Mouse (Mus musculus) layer of hippocampus, adult 2 months (tissue): ENCODE measurements around the gene Tlr5. TPM values are rescaled to one million over a fixed set of nuclear protein-coding genes. Genes with fewer than 3 reads are reported as not detected.

ENCODE experiments used
- DNase-seq, 2 experiments: peaks; one replicate each; pipeline ENCODE4 v3.0.0; 2022; ENCODE audit warnings: low spot score in 2 of 2
- H3K27ac ChIP-seq: fragments of 200-600 bp; 2 replicates; pipeline ENCODE4 v1.8.1; 2022
- H3K4me3 ChIP-seq: fragments of 200-600 bp; 2 replicates; pipeline ENCODE4 v1.8.1; 2022; ENCODE audit warnings: mild to moderate bottlenecking
- CTCF ChIP-seq: fragments of 200-600 bp; conservative IDR thresholded peaks from 2 replicates; pipeline ENCODE4 v1.8.1; 2022; ENCODE audit warnings: antibody characterized with exemption, mild to moderate bottlenecking, moderate library complexity
- total RNA-seq, 2 experiments: library from RNA; stranded (reverse); gene quantifications; 2 replicates each; pipeline ENCODE4 v1.2.3; 2021

Tlr5 gene
- total RNA-seq, 2 experiments from 2014 or later: 0.22 to 0.44 TPM

GRCm38 (mm10) chr1:182957001-182957757 lies 2.6 kb downstream of the Tlr5 start:
- no peak for DNase-seq
- no peak overlapping the region for H3K4me3 ChIP-seq
- H3K27ac ChIP-seq: no peak overlapping the region
- TF ChIP-seq CTCF: no peak

DNA sequence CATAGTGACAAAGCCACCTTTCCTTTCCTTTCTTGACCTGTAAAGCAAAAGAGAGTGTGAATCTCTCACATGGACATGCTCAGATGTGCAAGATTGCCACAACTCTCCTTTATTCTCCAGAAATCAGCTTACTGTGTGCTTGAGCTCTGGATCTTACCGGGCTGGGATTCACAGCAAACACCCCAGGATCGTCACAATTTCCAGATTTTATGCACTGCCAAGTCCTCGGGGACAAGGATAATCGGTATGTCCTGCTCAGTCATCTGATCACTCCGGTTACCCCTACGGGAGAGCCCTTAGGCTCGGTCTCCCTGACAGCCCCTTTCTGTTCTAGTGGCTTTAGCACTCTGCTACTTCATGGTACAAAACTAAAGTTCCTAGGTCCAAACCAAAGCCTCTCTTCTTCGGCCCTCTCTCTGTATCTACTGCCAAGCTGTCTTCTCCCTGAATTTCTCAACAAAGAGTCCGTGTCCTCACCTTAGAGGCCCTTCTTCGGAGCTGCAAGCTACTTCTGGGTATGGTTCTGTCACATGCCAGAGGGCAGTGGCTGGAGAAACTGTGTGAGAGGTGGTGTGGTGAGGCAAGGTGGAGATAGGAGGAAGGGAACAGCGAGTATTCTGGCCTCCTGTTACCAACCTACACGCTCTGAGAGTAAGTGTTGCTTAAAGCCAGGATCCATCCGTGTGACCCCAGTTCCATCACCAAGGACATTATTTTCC lies 3.4 kb downstream of the Tlr5 start:
- Histone ChIP-seq H3K27ac (no peak overlapping the region), H3K4me3 (no peak overlapping the region)
- no peak for TF ChIP-seq CTCF
- no peak for DNase-seq

GRCm38 (mm10) chr1:182958824-182959223 lies 4.2 kb downstream of the Tlr5 start:
- DNase-seq: no peak

GRCm38 (mm10) chr1:182959251-182959691 lies 4.7 kb downstream of the Tlr5 start:
- peak in 1 of 2 experiments; percentile 17 for DNase-seq
- Histone ChIP-seq H3K27ac (peak overlapping the region; percentile 84; the same call in 1 of the 2 replicates), H3K4me3 (peak overlapping the region; percentile 60)
- TF ChIP-seq CTCF: no peak

More at GRCm38 (mm10) chr1:182958824-182959223, 4.2 kb downstream of the Tlr5 start:
- H3K27ac ChIP-seq: no peak overlapping the region
- H3K4me3 ChIP-seq: no peak overlapping the region; the same call in 1 of the 2 replicates
- TF ChIP-seq CTCF: no peak

GRCm38 (mm10) chr1:182959811-182960455 lies 5.3 kb downstream of the Tlr5 start:
- peak overlapping the region; percentile 60 for H3K4me3 ChIP-seq
- TF ChIP-seq CTCF: peak; percentile 99
- H3K27ac ChIP-seq: peak overlapping the region; percentile 84

DNA sequence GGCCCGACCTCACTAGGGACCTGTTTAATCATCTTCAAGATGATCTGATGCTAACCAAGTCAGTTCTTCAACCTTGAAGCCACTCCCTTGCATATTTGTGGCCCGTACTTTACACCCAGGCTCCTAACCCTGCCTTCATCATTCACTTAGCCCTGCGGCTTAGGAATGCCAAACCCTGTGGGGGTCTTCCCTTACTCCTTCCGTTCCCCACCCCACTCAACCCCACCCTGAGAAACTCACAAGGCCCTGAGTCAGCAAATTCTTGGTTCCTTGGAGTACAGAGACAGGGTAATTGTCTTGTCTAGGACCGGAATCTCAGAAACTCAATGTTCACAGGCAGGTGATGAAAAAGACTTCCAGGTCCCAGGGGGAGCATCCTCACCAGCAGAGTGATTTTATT lies 6.5 kb downstream of the Tlr5 start:
- H3K4me3 ChIP-seq: no peak overlapping the region
- no peak overlapping the region for H3K27ac ChIP-seq
- no peak for TF ChIP-seq CTCF
- no peak for DNase-seq

More at GRCm38 (mm10) chr1:182959811-182960455, 5.3 kb downstream of the Tlr5 start:
- peak; percentile 83 to 89 for DNase-seq

DNA sequence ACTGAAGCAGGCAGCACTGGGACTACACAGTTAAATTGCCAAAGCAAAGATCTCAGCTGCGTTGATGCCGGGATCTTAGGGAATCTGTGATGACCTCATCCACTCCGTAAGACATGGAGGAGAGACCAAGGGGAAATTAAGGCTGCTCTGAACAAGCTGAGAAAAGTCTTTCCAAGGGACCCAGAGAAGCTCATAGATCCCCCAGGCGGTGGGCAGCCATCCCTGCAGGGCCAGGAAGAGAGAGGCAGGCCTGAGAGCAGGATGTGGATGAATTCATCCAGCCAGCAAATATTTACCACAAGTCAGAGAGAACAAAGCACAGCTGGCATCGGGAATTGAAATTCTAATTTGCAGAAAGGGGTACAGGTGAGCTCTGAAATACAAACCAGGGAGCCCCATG lies 8.7 kb downstream of the Tlr5 start:
- H3K27ac ChIP-seq: no peak overlapping the region
- no peak for DNase-seq
- 0 out of 2 replicates have a peak, but pooled peaks have one; percentile 7 for TF ChIP-seq CTCF

GRCm38 (mm10) chr1:182964855-182965466 lies 10.4 kb downstream of the Tlr5 start:
- no peak overlapping the region for H3K4me3 ChIP-seq
- TF ChIP-seq CTCF: no peak
- H3K27ac ChIP-seq: no peak overlapping the region
- DNase-seq: no peak

More for the DNA sequence above, 8.7 kb downstream of the Tlr5 start:
- no peak overlapping the region for H3K4me3 ChIP-seq

DNA sequence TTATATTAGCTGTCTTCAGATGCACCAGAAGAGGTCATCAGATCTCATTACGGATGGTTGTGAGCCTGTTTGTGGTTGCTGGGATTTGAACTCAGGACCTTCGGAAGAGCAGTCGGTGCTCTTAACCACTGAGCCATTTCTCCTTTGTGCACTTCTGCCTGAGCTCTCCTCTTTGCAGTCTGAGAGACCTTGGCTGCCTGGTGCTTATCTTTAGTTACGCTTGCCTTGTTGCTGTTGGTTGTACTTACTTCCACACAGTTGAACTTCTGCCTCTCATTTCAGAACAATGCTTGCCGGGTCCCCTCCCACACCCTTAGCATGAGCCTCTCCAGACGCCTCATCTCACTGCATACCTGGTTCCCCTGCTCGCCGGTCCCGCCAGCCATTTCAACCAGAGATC lies 14.1 kb downstream of the Tlr5 start:
- no peak for DNase-seq

GRCm38 (mm10) chr1:182972240-182972639 lies 17.7 kb downstream of the Tlr5 start:
- DNase-seq: no peak
- no peak for TF ChIP-seq CTCF
- H3K4me3 ChIP-seq: no peak overlapping the region
- H3K27ac ChIP-seq: no peak overlapping the region

More for the DNA sequence above, 14.1 kb downstream of the Tlr5 start:
- Histone ChIP-seq H3K27ac (no peak overlapping the region), H3K4me3 (no peak overlapping the region)
- TF ChIP-seq CTCF: no peak

DNA sequence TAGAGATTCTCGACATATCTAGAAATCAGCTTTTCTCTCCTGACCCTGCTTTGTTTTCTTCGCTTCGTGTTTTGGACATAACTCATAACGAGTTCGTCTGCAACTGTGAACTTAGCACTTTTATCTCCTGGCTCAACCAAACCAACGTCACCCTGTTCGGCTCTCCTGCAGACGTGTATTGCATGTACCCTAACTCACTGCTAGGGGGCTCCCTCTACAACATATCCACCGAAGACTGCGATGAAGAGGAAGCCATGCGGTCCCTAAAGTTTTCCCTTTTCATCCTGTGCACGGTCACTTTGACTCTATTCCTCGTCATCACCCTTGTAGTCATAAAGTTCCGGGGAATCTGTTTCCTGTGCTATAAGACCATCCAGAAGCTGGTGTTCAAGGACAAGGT lies 20.2 kb downstream of the Tlr5 start:
- no peak overlapping the region for H3K4me3 ChIP-seq
- TF ChIP-seq CTCF: peak; percentile 65
- DNase-seq: no peak
- H3K27ac ChIP-seq: no peak overlapping the region

GRCm38 (mm10) chr1:182980702-182981101 lies 26.1 kb downstream of the Tlr5 start:
- no peak for DNase-seq
- TF ChIP-seq CTCF: no peak
- Histone ChIP-seq H3K27ac (no peak overlapping the region), H3K4me3 (no peak overlapping the region)

DNA sequence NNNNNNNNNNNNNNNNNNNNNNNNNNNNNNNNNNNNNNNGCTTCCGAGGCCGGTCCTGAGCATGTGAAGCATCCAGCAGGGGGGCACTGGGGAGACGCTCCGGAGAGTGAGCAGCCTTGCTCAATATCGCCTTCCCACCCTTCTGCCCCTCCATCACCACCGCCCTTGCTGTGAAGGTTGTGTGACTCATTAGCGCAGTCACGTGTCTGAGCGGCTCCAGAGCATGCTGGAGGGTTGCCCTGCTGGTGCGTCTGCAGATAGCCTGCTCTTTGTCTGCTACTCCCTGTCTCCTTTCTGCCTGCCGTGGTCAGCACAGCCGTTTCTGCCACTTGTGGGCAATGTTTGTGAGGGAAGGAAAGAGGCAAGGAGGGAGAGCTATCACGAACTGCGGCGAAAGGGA lies 28.4 kb downstream of the Tlr5 start:
- peak overlapping the region; percentile 16; the same call in 1 of the 2 replicates for H3K27ac ChIP-seq
- TF ChIP-seq CTCF: peak; percentile 77
- peak overlapping the region; percentile 48 for H3K4me3 ChIP-seq
- peak; percentile 84 to 87 for DNase-seq
